Mouse (Mus musculus): ENCODE data around the gene Msh6. TPM values are rescaled to one million over a fixed set of nuclear protein-coding genes. Genes with fewer than 3 reads are reported as not detected.
"Not testable (repeated sequence)": the region's sequence is repeated elsewhere in the genome, so short reads cannot be mapped to it uniquely, and the experiment has no call there.

Gene Msh6
- total RNA-seq, 2 experiments from 2014 or later: 8.7 to 9.9 TPM

DNA sequence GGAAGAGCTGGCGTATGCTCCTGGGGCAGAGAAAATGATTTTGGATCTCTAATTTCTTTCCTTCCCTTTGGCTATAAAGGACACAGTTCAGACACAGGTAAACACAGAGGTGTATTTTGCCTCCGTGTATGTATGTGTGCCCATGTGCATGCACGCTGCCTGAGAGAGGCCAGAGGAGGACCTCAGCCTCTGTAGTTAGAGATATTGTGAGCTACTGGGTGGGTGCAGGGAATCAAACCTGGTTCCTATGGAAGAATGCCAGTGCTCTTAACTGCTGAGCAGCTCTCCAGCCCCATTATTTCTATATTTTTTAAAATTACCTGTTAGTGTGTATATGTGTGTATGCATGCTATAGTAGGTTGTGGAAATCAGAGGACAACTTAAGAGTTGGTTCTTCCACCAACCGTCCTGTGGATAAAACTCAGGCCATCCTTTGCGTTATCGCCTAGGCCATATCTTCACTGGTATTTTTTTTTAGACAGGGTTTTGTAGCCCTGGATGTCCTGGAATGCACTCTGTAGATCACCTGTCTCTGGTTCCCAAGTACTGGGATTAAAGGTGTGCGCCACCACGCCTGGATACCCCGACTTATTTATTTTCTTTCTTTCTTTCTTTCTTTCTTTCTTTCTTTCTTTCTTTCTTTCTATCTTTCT is 1.4 kb downstream of the Msh6 start:
- intact Hi-C loops (cut with DNase I): no loop called here
- no peak for DNase-seq

DNA sequence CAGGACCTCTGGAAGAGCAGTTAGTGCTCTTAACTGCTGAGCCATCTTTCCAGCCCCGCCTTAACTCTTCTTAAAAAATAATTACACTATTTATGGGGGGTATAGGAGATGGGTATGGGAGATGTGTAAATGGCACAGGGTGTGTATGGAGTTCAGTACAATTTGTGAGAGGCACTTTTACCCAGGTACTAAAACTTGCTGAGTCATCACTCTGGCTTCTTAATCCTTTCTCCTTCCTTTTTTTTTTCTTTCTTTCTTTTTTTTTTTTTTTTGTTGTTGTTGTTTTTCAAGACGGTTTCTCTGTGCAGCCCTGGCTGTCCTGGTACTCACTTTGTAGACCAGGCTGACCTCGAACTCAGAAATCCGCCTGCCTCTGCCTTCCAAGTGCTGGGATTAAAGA is 2.1 kb downstream of the Msh6 start:
- DNase-seq; intact Hi-C loops (cut with DNase I): not testable (repeated sequence)

DNA sequence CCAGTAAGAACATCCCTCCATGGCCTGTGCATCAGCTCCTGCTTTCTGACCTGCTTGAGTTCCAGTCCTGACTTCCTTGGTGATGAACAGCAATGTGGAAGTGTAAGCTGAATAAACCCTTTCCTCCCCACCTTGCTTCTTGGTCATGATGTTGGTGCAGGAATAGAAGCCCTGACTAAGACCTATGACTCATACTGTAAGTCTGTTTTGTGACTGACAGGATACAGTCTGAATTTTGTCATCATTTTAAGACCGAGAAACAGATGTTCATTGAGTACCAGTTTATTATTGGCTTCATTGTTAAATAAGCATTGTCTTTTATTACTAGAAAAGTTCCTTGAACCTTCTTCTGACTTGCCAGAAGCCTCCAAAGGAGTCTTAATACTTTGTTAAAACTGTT is 4.8 kb downstream of the Msh6 start:
- intact Hi-C loops (cut with DNase I); DNase-seq: not testable (repeated sequence)

DNA sequence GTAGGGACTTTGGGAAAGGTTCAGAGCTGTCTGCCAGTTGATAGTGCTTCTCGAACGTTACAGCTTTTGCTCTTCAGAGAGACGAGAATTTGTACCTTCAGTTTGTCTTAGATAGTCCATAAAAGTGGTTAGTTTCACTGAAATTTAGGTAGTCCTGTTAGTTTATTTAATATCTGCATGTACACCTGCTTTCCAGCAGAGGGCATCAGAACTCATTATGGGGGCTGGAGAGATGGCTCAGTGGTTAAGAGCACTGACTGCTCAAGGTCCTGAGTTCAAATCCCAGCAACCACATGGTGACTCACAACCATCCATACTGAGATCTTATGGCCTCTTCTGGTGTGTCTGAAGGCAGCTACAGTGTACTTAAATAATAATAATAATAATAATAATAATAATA is 7.2 kb downstream of the Msh6 start:
- intact Hi-C loops (cut with DNase I): no loop called here
- DNase-seq: no peak

DNA sequence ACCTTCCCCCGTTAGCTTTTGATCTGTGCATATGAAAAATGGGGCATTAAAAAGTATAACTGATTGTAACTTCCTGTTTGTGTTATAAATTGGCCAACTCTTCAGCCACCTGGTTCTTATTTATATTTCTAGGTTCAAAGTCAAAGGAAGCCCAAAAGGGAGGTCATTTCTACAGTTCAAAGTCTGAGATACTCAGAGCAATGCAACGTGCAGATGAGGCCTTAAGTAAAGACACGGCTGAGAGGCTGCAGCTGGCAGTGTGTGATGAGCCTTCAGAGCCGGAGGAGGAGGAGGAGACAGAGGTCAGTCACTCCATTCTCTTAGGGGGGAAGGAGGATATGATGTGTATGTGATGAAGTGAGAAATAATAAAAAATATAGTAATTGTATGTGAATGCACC is 8.5 kb downstream of the Msh6 start:
- intact Hi-C loops (cut with DNase I): no loop called here

DNA sequence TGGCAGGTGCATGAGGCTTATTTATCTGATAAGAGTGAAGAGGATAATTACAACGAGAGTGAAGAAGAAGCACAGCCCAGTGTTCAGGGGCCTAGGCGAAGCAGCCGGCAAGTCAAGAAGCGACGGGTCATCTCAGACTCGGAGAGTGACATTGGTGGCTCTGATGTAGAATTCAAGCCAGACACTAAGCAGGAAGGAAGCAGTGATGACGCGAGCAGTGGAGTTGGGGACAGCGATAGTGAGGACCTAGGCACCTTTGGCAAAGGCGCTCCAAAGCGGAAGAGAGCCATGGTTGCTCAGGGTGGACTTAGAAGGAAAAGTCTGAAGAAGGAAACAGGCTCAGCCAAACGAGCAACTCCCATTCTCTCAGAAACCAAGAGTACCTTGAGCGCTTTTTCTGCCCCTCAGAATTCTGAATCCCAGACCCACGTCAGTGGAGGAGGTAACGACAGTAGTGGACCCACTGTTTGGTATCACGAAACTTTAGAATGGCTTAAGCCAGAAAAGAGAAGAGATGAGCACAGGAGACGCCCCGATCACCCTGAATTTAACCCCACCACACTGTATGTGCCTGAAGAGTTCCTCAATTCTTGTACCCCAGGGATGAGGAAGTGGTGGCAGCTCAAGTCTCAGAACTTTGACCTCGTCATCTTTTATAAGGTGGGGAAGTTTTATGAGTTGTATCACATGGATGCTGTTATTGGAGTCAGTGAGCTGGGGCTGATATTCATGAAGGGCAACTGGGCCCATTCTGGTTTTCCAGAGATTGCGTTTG is 9.8 kb downstream of the Msh6 start:
- intact Hi-C loops (cut with DNase I): no loop called here
- no peak for DNase-seq

More for the DNA sequence above, 8.5 kb downstream of the Msh6 start:
- DNase-seq: no peak

DNA sequence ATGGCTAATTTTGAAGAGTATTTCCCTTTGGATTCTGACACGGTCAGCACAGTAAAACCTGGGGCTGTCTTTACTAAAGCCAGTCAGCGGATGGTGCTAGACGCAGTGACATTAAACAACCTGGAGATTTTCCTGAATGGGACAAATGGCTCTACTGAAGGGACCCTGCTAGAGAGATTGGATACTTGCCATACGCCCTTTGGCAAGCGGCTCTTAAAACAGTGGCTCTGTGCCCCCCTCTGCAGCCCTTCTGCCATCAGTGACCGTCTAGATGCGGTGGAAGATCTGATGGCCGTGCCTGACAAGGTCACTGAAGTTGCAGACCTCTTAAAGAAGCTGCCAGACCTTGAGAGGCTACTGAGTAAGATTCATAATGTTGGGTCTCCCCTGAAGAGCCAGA is 11.1 kb downstream of the Msh6 start:
- intact Hi-C loops (cut with DNase I): no loop called here
- no peak for DNase-seq

DNA sequence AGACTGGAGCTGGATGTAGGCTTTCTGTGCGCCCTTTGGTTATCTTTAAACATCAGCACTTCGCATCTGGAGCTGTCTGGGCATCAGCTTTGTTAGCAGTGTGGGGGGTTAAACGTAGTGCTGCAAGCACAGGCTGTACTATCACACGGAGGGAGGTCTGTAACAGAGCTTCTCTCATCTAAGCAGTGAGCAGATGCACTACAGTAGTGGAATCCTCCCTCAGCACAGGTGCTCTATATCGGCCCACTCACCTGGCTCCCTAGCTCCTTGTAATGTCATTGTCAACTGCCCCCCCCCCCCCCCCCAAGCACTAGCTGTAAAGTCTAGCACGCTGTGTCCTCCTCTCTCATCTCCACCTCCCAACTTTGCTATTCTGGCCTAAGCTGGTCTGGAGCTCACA is 12.6 kb downstream of the Msh6 start:
- DNase-seq: no peak
- intact Hi-C loops (cut with DNase I): no loop called here

DNA sequence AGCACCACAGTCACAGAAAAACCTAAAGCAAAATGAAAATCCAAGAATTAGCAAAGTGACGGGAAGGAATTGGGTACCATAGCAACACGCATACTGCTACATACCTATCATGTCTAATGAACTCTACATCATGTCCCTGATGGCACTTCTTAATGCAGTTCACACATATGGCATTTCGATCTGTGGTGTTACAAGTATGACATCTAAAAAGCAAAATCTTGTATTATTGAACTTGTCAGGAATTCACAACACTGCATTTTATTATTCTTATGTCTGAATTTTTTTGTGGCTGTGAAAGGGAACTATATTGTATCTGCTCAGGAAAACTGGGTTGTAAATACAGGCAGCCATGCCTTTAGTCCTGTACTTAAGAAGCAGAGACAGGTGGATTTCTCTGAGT is 17.3 kb downstream of the Msh6 start:
- intact Hi-C loops (cut with DNase I): no loop called here
- DNase-seq: no peak

DNA sequence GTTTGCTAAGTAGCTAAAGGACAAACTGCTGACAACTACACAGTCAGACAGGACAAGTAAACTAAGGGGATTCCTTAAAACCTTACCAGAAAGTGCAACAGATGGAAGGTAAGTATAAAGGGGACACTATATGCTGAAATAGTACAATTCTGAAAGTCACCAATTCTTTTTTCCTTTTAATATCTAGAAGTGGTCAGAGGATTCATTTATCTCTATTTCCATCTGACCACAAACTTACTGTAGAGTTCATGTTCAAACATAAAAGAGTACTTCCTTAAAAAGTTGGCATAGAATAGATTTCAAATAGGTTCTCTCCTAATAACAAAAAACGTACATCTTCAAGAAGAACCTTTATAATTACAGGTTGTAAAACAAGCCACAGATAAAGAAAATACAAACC is 18.5 kb downstream of the Msh6 start:
- intact Hi-C loops (cut with DNase I): no loop called here
- DNase-seq: no peak

DNA sequence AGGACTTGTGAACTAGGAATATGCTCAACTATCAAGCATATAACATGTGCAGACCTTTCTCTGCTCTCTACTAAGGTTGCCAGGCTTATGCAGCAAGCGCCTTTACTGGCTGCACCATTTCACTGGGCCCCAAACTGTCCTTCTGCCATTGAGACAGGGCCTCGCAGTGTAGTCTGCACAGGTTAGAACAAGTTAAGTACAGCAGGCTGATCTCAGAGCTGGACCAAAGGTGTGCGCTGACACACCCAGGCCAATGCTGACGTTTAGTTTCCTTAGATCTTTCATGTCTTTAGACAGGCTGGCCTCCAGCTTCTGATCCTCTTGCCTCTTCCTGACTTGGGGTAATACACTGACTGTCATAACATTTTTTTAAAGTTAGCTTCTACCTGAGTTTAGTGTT is 22.9 kb downstream of the Msh6 start:
- no peak for DNase-seq
- intact Hi-C loops (cut with DNase I): no loop called here

DNA sequence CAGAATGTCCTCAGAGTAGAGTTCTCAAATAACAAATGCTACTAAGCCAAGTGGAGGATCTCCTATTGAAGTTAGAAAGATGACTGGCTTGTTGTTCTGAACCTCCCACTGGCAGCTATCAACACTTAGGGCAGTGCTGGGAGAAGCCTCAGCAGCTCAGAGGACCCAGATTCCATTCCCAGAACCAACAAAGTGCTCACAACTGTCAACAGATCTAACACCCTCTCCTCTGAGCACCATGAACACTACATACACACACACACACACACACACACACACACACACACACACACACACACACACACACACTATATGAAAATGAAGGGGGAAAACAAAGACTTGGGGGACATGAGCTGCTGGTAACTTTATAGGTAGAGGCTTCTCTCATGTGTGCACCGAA is 30.0 kb downstream of the Msh6 start:
- DNase-seq: no peak
- intact Hi-C loops (cut with DNase I): no loop called here

DNA sequence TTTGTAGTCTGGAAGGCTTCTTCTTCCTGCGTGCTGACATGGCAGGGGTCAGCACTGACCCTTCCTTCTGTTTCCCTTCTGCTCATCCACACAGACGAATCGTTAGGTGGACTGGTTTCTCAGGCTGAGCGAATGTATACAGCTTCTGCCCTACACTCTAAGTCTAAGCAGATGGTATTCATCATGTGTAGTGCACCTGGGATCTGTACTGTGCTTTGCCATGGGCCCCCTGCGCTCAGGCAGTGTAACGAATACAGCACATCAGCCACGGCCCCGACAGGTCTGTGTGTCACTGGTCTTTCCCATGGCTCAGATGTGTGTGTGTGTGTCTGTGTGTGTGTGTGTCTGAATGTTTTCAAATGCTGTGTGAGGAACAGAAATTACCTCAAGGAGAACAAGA is 32.1 kb downstream of the Msh6 start:
- intact Hi-C loops (cut with DNase I): no loop called here
- DNase-seq: no peak

DNA sequence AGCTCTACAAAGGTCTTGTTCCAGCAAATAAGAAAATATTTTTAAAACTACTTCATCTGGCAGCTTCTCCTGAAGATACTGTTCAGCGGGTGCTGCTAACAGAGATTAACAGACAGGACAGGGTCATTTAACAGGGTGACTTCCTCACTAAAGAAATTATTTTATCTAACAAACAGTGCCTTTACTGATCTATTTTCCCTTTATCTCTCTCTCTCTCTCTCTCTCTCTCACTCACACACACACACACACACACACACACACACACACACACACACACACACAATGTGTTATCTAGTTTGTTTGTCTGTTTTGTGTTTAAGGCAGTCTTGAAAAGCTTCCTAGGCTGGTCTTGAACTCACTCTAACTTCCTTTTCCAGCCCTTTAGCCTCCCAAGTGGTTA is 39.6 kb downstream of the Msh6 start:
- intact Hi-C loops (cut with DNase I): no loop called here
- DNase-seq: no peak

DNA sequence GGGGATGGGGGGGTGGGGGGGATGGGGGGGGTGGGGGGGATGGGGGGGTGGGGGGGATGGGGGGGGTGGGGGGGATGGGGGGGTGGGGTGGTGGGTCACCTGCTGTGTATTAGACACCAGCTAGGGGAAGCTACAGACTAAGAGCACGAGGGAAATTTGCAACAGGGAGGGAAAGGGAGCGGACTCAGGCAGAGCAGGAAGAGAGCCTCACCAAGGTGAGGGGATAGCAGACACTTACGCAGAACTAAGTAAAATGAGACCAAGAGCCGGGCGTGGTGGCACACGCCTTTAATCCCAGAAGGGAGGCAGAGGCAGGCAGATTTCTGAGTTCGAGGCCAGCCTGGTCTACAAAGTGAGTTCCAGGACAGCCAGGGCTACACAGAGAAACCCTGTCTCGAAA is 41.2 kb downstream of the Msh6 start:
- DNase-seq; intact Hi-C loops (cut with DNase I): not testable (repeated sequence)

DNA sequence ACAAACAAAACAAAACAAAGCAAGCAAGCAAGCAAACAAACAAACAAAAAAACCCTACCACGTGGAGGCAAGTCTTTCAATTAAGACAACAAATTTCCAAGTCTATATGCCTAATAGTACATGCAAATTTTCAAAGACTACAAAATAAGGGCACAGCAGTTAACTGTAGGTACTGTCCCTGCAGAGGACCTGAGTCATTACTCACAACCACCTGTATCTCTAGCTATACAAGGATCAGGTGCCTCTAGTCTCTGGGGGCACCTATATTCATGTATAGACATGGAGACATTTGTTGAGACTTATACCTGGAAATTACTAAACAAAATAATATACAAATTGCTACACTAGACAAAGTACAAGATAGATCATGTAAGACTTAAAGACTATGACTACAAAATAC is 49.1 kb downstream of the Msh6 start:
- no peak for DNase-seq
- intact Hi-C loops (cut with DNase I): no loop called here

DNA sequence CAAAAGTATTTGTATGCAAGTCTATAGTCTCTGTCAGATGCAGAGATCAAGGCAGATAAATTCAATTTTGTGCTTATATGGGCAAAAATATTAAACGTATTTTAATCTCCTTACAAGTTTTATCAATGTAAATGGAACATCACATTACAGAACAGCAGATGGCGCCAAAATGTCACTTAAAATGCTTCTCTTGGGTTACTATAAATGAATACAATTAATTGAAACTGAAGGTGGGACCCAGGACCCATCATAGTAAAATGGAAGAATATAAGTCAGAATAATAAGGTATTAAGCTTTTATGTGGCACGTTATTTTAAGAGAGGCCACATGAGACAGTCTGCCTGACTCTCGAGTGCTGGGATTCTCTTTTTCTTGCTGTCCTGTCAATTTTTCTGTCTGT is 50.4 kb downstream of the Msh6 start:
- intact Hi-C loops (cut with DNase I): loop anchor here (1.0 to 5.0 kb wide), 2 partner anchors 42 to 487 kb away; no protein-coding TSS in a partner anchor
- peak; percentile 41 to 67 for DNase-seq

DNA sequence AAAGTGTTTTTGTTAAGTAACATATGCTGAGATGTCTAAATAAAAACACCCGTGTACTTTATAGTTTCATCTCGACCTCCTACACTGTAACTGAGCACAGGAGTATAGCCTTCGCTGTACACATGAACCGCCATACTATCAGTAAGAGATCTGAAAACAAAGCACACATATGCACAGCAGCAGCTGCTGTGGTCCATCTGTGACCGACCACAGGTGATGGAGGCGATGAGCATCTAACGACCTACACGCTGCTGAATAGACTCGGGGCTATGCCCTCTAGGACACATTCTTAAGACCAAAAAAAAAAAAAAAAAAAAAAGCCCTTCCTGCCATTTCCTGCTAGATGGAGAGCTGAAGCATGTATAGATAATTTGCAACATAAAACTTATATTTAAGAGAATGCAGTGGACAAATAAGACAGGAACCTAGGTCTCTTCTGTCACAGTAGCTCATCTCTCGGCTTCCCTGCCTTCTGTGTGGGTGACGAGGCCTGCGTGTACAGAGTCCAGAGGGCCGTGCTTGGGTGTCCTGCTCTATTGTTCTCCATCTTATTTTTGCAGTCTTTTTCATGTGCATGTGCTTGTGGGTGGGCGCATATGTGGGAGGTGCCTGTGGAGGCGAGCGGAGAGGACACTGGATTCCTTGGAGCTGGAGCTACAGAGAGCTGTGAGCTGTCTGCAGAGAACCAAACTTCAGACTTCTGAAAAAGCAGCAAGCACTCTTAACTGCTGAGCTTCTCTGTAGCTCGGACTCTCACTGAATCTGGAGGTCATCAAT is 54.5 kb downstream of the Msh6 start:
- intact Hi-C loops (cut with DNase I): loop anchor here (5.0 kb wide), 1 partner anchor 483 kb away; no protein-coding TSS in a partner anchor
- DNase-seq: no peak

DNA sequence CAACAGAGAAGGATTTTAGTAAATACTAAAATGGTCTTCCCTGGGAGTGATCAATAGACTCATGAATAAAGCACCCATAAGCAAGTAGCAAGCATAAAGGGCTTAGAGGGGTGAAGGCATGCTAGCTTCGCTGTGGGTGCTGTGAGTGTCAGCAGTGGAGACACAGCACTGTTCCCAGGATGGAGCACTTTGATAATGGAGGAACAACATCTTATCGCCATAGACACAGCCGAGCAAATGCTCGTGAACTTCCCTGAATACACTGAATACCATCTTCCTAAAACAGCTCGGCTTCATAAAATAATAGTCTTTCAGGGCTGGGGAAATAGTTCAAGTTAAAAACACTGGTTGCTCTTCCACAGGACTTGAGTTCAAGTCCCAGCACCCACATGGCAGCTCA is 56.9 kb downstream of the Msh6 start:
- intact Hi-C loops (cut with DNase I): loop anchor here (10.0 kb wide), 1 partner anchor 613 kb away; no protein-coding TSS in a partner anchor
- no peak for DNase-seq

DNA sequence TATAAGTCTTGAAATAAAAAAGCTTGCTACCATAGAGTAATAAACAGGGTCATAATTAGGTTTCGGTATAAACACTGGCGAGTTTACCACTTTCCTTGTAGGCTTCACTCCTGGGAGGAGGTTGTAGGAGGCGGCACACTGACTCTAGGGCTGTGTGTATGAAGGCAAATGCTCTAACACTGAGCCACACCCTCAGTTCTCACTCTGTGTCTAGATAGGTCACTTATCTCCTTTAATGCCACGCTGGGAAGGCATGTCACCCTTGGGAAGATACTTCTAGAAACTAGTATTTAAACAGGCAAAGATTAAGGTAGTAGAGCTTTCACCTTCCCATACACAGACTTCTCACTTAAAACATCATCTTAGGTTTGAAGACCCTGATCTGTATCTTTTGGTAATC is 59.6 kb downstream of the Msh6 start:
- intact Hi-C loops (cut with DNase I): loop anchor here (10.0 kb wide), 1 partner anchor 610 kb away; no protein-coding TSS in a partner anchor
- DNase-seq: no peak

All from heart, postnatal 14 days (tissue).